Mouse (Mus musculus): ENCODE results near the gene Nhej1. TPM values are rescaled to one million over a fixed set of nuclear protein-coding genes. Genes with fewer than 3 reads are reported as not detected.
A peak's percentile ranks its signal among the peaks of the same experiment; 100 is the strongest.

The Nhej1 gene
- total RNA-seq, 1 experiment = 7.7 TPM

GRCm38 (mm10) chr1:75052091-75052490, 72.9 kb downstream of the Nhej1 start:
- Histone ChIP-seq H3K9me3 (ENCODE audit: control insufficient read depth, insufficient read depth, low read depth, low read length) (no peaks in the 10 kb centered on the region), H3K27ac (ENCODE audit: insufficient read depth, low read depth, low read length, poor library complexity, severe bottlenecking) (no peak overlapping the region), H3K9ac (ENCODE audit: insufficient read depth, low read depth, low read length, poor library complexity, severe bottlenecking) (no peak overlapping the region), H3K4me3 (ENCODE audit: insufficient read depth in 1 of 2, low read depth in 1 of 2, low read length in 2 of 2, poor library complexity in 1 of 2, severe bottlenecking in 1 of 2) (no peak overlapping the region), H3K4me1 (ENCODE audit: control insufficient read depth in 2 of 2, insufficient read depth in 2 of 2, low read length in 2 of 2, poor library complexity in 1 of 2) (no peaks in the 10 kb centered on the region), H3K36me3 (ENCODE audit: control insufficient read depth, insufficient read depth, low read length, poor library complexity, severe bottlenecking) (no peaks in the 10 kb centered on the region)
- TF ChIP-seq ZC3H11A (IDR thresholded peaks at IDR 0.05; ENCODE audit: borderline replicate concordance, low read depth, low read length) = 0 out of 2 replicates have a peak, but pooled peaks have one; percentile 17
- no peak for TF ChIP-seq ZNF384 (IDR thresholded peaks at IDR 0.05; ENCODE audit: low read depth, low read length)
- no peak for DNase-seq (ENCODE audit: low read depth, low spot score)
- in situ Hi-C loops (cut with MboI; ENCODE audit: low sequenced_read_pairs in 2 of 2, unreplicated experiment in 2 of 2) = no loop called here

GRCm38 (mm10) chr1:75051428-75051827, 73.6 kb downstream of the Nhej1 start:
- Histone ChIP-seq H3K36me3 (ENCODE audit: control insufficient read depth, insufficient read depth, low read length, poor library complexity, severe bottlenecking) (no peaks in the 10 kb centered on the region), H3K9me3 (ENCODE audit: control insufficient read depth, insufficient read depth, low read depth, low read length) (no peaks in the 10 kb centered on the region), H3K4me1 (ENCODE audit: control insufficient read depth in 2 of 2, insufficient read depth in 2 of 2, low read length in 2 of 2, poor library complexity in 1 of 2) (no peaks in the 10 kb centered on the region), H3K27ac (ENCODE audit: insufficient read depth, low read depth, low read length, poor library complexity, severe bottlenecking) (no peak overlapping the region), H3K4me3 (ENCODE audit: insufficient read depth in 1 of 2, low read depth in 1 of 2, low read length in 2 of 2, poor library complexity in 1 of 2, severe bottlenecking in 1 of 2) (no peak overlapping the region), H3K9ac (ENCODE audit: insufficient read depth, low read depth, low read length, poor library complexity, severe bottlenecking) (no peak overlapping the region)
- TF ChIP-seq MAFK (IDR thresholded peaks at IDR 0.05; ENCODE audit: insufficient read depth, low read depth, low read length) (no peak), HCFC1 (IDR thresholded peaks at IDR 0.05; ENCODE audit: borderline replicate concordance, insufficient read depth, low read length) (no peak), ZNF384 (IDR thresholded peaks at IDR 0.05; ENCODE audit: low read depth, low read length) (no peak), ZC3H11A (IDR thresholded peaks at IDR 0.05; ENCODE audit: borderline replicate concordance, low read depth, low read length) (no peak), CHD2 (IDR thresholded peaks at IDR 0.05; ENCODE audit: low read depth, low read length) (no peak)
- DNase-seq (ENCODE audit: low read depth, low spot score) = no peak
- in situ Hi-C loops (cut with MboI; ENCODE audit: low sequenced_read_pairs in 2 of 2, unreplicated experiment in 2 of 2) = no loop called here

DNA sequence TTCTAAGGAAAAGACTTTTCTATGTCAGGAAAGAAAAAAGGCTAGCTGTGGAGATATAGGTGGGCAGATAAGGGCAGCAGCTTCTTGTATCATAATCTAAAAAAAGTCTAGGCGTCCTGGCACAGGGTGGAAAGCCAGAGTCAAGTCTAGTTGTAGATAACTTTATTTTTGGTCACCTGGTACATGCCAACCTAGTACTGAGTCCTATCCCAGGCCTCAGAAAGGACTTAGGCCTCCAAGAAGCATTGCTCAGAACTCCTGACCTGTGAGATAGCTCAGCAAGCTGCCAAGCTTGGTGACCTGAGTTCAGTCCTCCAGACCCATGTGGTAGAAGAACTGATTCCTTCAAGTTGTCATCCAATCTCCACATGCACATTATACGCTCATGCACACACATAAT, 76.4 kb downstream of the Nhej1 start:
- Histone ChIP-seq H3K27ac (ENCODE audit: insufficient read depth, low read depth, low read length, poor library complexity, severe bottlenecking) (no peak overlapping the region), H3K4me1 (ENCODE audit: control insufficient read depth in 2 of 2, insufficient read depth in 2 of 2, low read length in 2 of 2, poor library complexity in 1 of 2) (no peaks in the 10 kb centered on the region), H3K4me3 (ENCODE audit: insufficient read depth in 1 of 2, low read depth in 1 of 2, low read length in 2 of 2, poor library complexity in 1 of 2, severe bottlenecking in 1 of 2) (no peak overlapping the region), H3K9me3 (ENCODE audit: control insufficient read depth, insufficient read depth, low read depth, low read length) (no peaks in the 10 kb centered on the region), H3K9ac (ENCODE audit: insufficient read depth, low read depth, low read length, poor library complexity, severe bottlenecking) (no peak overlapping the region), H3K36me3 (ENCODE audit: control insufficient read depth, insufficient read depth, low read length, poor library complexity, severe bottlenecking) (no peaks in the 10 kb centered on the region)
- in situ Hi-C loops (cut with MboI; ENCODE audit: low sequenced_read_pairs in 2 of 2, unreplicated experiment in 2 of 2) = no loop called here
- TF ChIP-seq MAFK (IDR thresholded peaks at IDR 0.05; ENCODE audit: insufficient read depth, low read depth, low read length) (no peak), ZC3H11A (IDR thresholded peaks at IDR 0.05; ENCODE audit: borderline replicate concordance, low read depth, low read length) (no peak), CHD2 (IDR thresholded peaks at IDR 0.05; ENCODE audit: low read depth, low read length) (no peak), ZNF384 (IDR thresholded peaks at IDR 0.05; ENCODE audit: low read depth, low read length) (no peak)
- no peak for DNase-seq (ENCODE audit: low read depth, low spot score)

GRCm38 (mm10) chr1:75048041-75048440, 77.0 kb downstream of the Nhej1 start:
- H3K9me3 ChIP-seq (ENCODE audit: control insufficient read depth, insufficient read depth, low read depth, low read length) = no peaks in the 10 kb centered on the region
- DNase-seq (ENCODE audit: low read depth, low spot score) = no peak
- no peak overlapping the region for H3K27ac ChIP-seq (ENCODE audit: insufficient read depth, low read depth, low read length, poor library complexity, severe bottlenecking)
- H3K4me3 ChIP-seq (ENCODE audit: insufficient read depth in 1 of 2, low read depth in 1 of 2, low read length in 2 of 2, poor library complexity in 1 of 2, severe bottlenecking in 1 of 2) = no peak overlapping the region
- in situ Hi-C loops (cut with MboI; ENCODE audit: low sequenced_read_pairs in 2 of 2, unreplicated experiment in 2 of 2) = no loop called here
- H3K9ac ChIP-seq (ENCODE audit: insufficient read depth, low read depth, low read length, poor library complexity, severe bottlenecking) = no peak overlapping the region
- H3K4me1 ChIP-seq (ENCODE audit: control insufficient read depth in 2 of 2, insufficient read depth in 2 of 2, low read length in 2 of 2, poor library complexity in 1 of 2) = no peaks in the 10 kb centered on the region
- no peaks in the 10 kb centered on the region for H3K36me3 ChIP-seq (ENCODE audit: control insufficient read depth, insufficient read depth, low read length, poor library complexity, severe bottlenecking)
- TF ChIP-seq HCFC1 (IDR thresholded peaks at IDR 0.05; ENCODE audit: borderline replicate concordance, insufficient read depth, low read length) (no peak), MAFK (IDR thresholded peaks at IDR 0.05; ENCODE audit: insufficient read depth, low read depth, low read length) (no peak)

DNA sequence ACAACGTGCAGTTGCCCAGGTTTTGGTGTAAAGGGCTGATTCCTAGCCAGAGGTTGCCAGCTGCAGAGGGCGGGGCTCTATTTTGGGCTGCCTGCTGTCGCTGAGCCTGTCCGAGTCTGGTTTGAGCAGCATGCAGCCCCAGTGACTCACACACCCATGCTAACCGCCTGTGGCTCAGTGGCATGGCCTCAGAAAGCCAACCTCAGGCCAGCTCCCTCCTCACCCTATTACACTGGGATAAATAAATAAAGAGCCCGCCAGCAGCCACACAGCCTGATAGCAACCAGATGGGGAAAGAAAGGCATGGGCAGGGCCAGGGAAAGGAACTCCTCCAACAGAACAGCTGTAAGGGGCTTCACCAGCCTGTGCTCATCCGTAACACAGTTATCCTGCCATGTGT, 84.6 kb downstream of the Nhej1 start:
- H3K9me3 ChIP-seq (ENCODE audit: control insufficient read depth, insufficient read depth, low read depth, low read length) = no peaks in the 10 kb centered on the region
- no peaks in the 10 kb centered on the region for H3K4me1 ChIP-seq (ENCODE audit: control insufficient read depth in 2 of 2, insufficient read depth in 2 of 2, low read length in 2 of 2, poor library complexity in 1 of 2)
- H3K4me3 ChIP-seq (ENCODE audit: insufficient read depth in 1 of 2, low read depth in 1 of 2, low read length in 2 of 2, poor library complexity in 1 of 2, severe bottlenecking in 1 of 2) = no peak overlapping the region
- DNase-seq (ENCODE audit: low read depth, low spot score) = no peak
- H3K27ac ChIP-seq (ENCODE audit: insufficient read depth, low read depth, low read length, poor library complexity, severe bottlenecking) = no peak overlapping the region
- in situ Hi-C loops (cut with MboI; ENCODE audit: low sequenced_read_pairs in 2 of 2, unreplicated experiment in 2 of 2) = no loop called here
- no peak for TF ChIP-seq MAFK (IDR thresholded peaks at IDR 0.05; ENCODE audit: insufficient read depth, low read depth, low read length)
- TF ChIP-seq CHD2 (IDR thresholded peaks at IDR 0.05; ENCODE audit: low read depth, low read length) = no peak
- no peak for TF ChIP-seq ZNF384 (IDR thresholded peaks at IDR 0.05; ENCODE audit: low read depth, low read length)
- no peak for TF ChIP-seq HCFC1 (IDR thresholded peaks at IDR 0.05; ENCODE audit: borderline replicate concordance, insufficient read depth, low read length)
- TF ChIP-seq ZC3H11A (IDR thresholded peaks at IDR 0.05; ENCODE audit: borderline replicate concordance, low read depth, low read length) = no peak
- no peaks in the 10 kb centered on the region for H3K36me3 ChIP-seq (ENCODE audit: control insufficient read depth, insufficient read depth, low read length, poor library complexity, severe bottlenecking)
- no peak overlapping the region for H3K9ac ChIP-seq (ENCODE audit: insufficient read depth, low read depth, low read length, poor library complexity, severe bottlenecking)

Data from ES-E14 (cell line).